Mouse (Mus musculus): ENCODE measurements around the gene Mtcl1. TPM values are rescaled to one million over a fixed set of nuclear protein-coding genes. Genes with fewer than 3 reads are reported as not detected.

Gene Mtcl1
- polyA plus RNA-seq, 1 experiment from 2014 or later = 1.8 TPM

- Histone ChIP-seq H3K9me3 (ENCODE audit: control insufficient read depth, low read length) (no peaks in the 10 kb centered on the region), H3K27me3 (ENCODE audit: control insufficient read depth, insufficient read depth, low read length) (no peaks in the 10 kb centered on the region), H3K9ac (ENCODE audit: low read length) (no peak overlapping the region), H3K27ac (replicated peaks) (no peak overlapping the region), H3K4me3 (ENCODE audit: low read depth, low read length) (peak overlapping the region; percentile 77), H3K4me2 (replicated peaks; ENCODE audit: low read depth) (peak overlapping the region; percentile 95), H3K36me3 (ENCODE audit: control insufficient read depth, insufficient read depth, low read length) (no peaks in the 10 kb centered on the region), H3K4me1 (replicated peaks; ENCODE audit: control insufficient read depth, insufficient read depth) (no peaks in the 10 kb centered on the region; the same call in 1 of the 2 replicates)
- no peak for TF ChIP-seq CTCF (IDR thresholded peaks at IDR 0.05; ENCODE audit: low read depth)
- no peak for TF ChIP-seq EP300 (optimal IDR thresholded peaks at IDR 0.05)
- ATAC-seq (ENCODE audit: low FRiP score, low TSS enrichment) (no peak), DNase-seq (ENCODE audit: low spot score) (no peak)
- 64% methylated on average over 7 of the region's 7 CpGs for WGBS
Measured at GRCm38 (mm10) chr17:66447007-66447312, 2.6 kb downstream of the Mtcl1 start.

- TF ChIP-seq EP300 (optimal IDR thresholded peaks at IDR 0.05) = no peak
- no peak for TF ChIP-seq CTCF (IDR thresholded peaks at IDR 0.05; ENCODE audit: low read depth)
- H3K27me3 ChIP-seq (ENCODE audit: control insufficient read depth, insufficient read depth, low read length) = no peaks in the 10 kb centered on the region
- WGBS = 58% methylated on average over 7 of the region's 7 CpGs
Measured at GRCm38 (mm10) chr17:66446196-66447006, 3.1 kb downstream of the Mtcl1 start.

DNA sequence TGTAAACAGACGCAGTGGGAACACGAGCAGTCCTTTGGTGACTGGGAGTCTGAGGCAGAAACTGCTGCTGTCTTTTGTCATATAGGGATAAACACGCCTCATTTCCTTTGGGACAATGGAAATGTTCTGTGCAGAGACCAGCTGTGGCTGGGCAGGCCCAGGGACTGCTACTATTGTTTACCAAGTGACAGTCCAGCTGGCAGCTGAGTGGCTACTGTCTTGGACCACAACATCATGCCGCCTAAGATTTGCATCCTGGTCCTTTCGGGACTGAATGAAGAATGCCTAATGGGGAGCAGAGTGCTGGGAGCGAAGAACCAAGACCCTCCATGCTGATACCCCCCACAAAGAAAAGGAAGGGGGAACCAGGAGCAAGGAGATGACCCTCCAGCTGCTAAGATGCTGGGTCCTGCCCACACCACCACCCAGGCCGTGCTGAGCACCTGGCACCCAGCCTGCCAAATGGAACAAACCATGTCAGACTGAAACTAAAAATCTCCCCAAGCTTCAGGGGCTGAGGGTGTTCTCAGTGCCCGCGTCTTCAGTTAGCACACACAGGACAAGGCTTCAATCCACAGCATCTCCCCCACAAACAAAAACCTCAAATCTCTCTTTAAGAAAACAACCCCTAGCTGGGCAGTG, 5.4 kb downstream of the Mtcl1 start:
- no peak overlapping the region for H3K27ac ChIP-seq (replicated peaks)
- H3K9me3 ChIP-seq (ENCODE audit: control insufficient read depth, low read length) = no peaks in the 10 kb centered on the region
- H3K4me2 ChIP-seq (replicated peaks; ENCODE audit: low read depth) = no peak overlapping the region
- no peaks in the 10 kb centered on the region for H3K27me3 ChIP-seq (ENCODE audit: control insufficient read depth, insufficient read depth, low read length)
- no peaks in the 10 kb centered on the region for H3K4me1 ChIP-seq (replicated peaks; ENCODE audit: control insufficient read depth, insufficient read depth)
- no peaks in the 10 kb centered on the region for H3K36me3 ChIP-seq (ENCODE audit: control insufficient read depth, insufficient read depth, low read length)
- 59% methylated on average over 9 of the region's 9 CpGs for WGBS
- no peak for DNase-seq (ENCODE audit: low spot score)
- H3K9ac ChIP-seq (ENCODE audit: low read length) = no peak overlapping the region
- H3K4me3 ChIP-seq (ENCODE audit: low read depth, low read length) = no peak overlapping the region
- TF ChIP-seq CTCF (IDR thresholded peaks at IDR 0.05; ENCODE audit: low read depth) (no peak), EP300 (optimal IDR thresholded peaks at IDR 0.05) (no peak)
- no peak for ATAC-seq (ENCODE audit: low FRiP score, low TSS enrichment)

More at GRCm38 (mm10) chr17:66446196-66447006, 3.1 kb downstream of the Mtcl1 start:
- Histone ChIP-seq H3K9me3 (ENCODE audit: control insufficient read depth, low read length) (no peaks in the 10 kb centered on the region), H3K4me3 (ENCODE audit: low read depth, low read length) (peak overlapping the region; percentile 77), H3K4me1 (replicated peaks; ENCODE audit: control insufficient read depth, insufficient read depth) (no peaks in the 10 kb centered on the region; the same call in 1 of the 2 replicates), H3K36me3 (ENCODE audit: control insufficient read depth, insufficient read depth, low read length) (no peaks in the 10 kb centered on the region), H3K9ac (ENCODE audit: low read length) (no peak overlapping the region), H3K4me2 (replicated peaks; ENCODE audit: low read depth) (peak overlapping the region; percentile 95), H3K27ac (replicated peaks) (no peak overlapping the region)
- ATAC-seq (ENCODE audit: low FRiP score, low TSS enrichment) = no peak
- DNase-seq (ENCODE audit: low spot score) = no peak

GRCm38 (mm10) chr17:66439888-66440287, 9.7 kb downstream of the Mtcl1 start:
- WGBS = 80% methylated on average over 8 of the region's 8 CpGs
- no peak for ATAC-seq (ENCODE audit: low FRiP score, low TSS enrichment)
- TF ChIP-seq CTCF (IDR thresholded peaks at IDR 0.05; ENCODE audit: low read depth) (no peak), EP300 (optimal IDR thresholded peaks at IDR 0.05) (no peak)
- no peak overlapping the region for H3K4me2 ChIP-seq (replicated peaks; ENCODE audit: low read depth)
- H3K27me3 ChIP-seq (ENCODE audit: control insufficient read depth, insufficient read depth, low read length) = no peaks in the 10 kb centered on the region
- no peak for DNase-seq (ENCODE audit: low spot score)
- H3K36me3 ChIP-seq (ENCODE audit: control insufficient read depth, insufficient read depth, low read length) = no peaks in the 10 kb centered on the region
- H3K4me3 ChIP-seq (ENCODE audit: low read depth, low read length) = no peak overlapping the region
- H3K9ac ChIP-seq (ENCODE audit: low read length) = no peak overlapping the region
- H3K9me3 ChIP-seq (ENCODE audit: control insufficient read depth, low read length) = no peaks in the 10 kb centered on the region
- no peaks in the 10 kb centered on the region for H3K4me1 ChIP-seq (replicated peaks; ENCODE audit: control insufficient read depth, insufficient read depth)
- H3K27ac ChIP-seq (replicated peaks) = no peak overlapping the region

GRCm38 (mm10) chr17:66439051-66439753, 10.3 kb downstream of the Mtcl1 start:
- Histone ChIP-seq H3K27ac (replicated peaks) (no peak overlapping the region), H3K9me3 (ENCODE audit: control insufficient read depth, low read length) (no peaks in the 10 kb centered on the region), H3K4me2 (replicated peaks; ENCODE audit: low read depth) (no peak overlapping the region), H3K4me1 (replicated peaks; ENCODE audit: control insufficient read depth, insufficient read depth) (no peaks in the 10 kb centered on the region), H3K4me3 (ENCODE audit: low read depth, low read length) (no peak overlapping the region), H3K9ac (ENCODE audit: low read length) (no peak overlapping the region), H3K36me3 (ENCODE audit: control insufficient read depth, insufficient read depth, low read length) (no peaks in the 10 kb centered on the region; the same call in 1 of the 2 replicates), H3K27me3 (ENCODE audit: control insufficient read depth, insufficient read depth, low read length) (no peaks in the 10 kb centered on the region)
- TF ChIP-seq EP300 (optimal IDR thresholded peaks at IDR 0.05) (no peak), CTCF (IDR thresholded peaks at IDR 0.05; ENCODE audit: low read depth) (no peak)
- ATAC-seq (ENCODE audit: low FRiP score, low TSS enrichment) (no peak), DNase-seq (ENCODE audit: low spot score) (no peak)
- WGBS = 39% methylated on average over 11 of the region's 11 CpGs

Data from stomach, postnatal 0 days (tissue).